Mouse (Mus musculus): ENCODE results near the gene Fbn1.

The Fbn1 gene

DNA sequence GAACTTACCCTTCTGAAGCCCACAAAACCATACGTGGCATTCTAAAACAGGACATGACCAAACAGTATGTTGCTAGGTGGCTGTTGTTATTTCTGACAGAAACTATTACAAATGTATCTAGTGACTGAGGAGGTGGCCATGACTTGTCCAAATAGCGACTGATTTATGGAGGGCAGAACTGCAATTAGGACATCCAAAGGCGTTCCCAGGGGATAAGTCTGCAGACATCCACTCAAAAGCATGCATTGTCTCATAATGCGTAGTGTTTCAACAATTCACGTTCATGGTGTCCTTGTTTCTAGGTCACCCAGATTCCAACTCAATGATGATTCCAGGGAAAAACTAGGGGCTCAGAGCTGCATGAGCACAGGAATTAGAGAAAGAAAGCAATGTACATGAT is 53.0 kb downstream of the Fbn1 start:
- no peak for DNase-seq

DNA sequence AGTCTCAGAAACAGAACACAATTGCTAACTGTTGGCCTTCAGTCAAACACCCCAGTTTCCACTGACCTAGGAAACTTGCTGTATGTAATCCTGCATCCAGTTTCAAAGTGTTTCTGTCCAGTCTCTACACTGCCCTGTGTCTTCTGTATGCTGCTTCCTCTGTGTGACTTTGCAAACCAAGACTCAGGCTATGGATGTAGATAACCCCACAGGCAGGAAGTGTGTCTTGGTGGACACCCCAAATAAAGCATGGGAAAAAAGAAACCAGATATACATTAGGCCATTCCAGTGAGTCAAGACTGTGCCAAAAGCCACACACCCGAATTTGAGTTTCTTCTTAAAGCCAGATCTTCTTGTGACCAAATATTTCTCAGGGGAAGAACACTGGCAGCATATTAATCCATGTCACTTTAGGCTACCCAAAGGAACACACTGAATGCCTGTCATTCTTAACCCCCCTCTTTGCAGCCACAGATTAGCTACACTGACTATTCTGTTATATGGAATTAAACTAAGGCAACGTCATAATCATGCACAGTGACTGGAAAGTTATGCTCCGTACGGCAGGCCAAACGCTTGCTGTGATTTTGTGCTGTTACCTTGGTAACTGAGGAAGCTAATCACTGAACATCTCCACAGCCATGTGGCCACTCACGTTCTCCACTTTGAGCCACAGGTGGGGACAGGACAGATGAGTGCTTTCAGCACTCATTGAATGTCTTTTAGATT is 55.3 kb downstream of the Fbn1 start:
- DNase-seq, result no peak

DNA sequence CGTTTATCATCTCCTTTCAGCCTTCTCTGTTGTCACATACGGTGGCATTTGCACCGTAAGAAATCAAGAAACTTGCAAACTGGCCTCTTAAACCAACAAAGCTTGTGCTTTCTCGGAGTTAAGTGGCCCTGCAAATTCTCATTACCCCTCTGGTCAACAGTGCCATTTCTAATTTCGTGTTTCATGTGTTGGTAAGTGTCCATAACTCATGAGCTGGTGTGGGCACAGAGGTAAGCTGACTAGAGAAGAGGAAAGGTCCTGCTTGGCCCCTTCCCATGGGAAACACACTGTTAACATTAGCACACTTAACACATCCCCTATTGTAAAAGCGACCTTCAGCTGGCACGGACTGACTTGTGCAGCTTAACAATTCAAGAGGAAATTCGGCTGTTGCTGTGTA is 58.4 kb downstream of the Fbn1 start:
- no peak for DNase-seq

DNA sequence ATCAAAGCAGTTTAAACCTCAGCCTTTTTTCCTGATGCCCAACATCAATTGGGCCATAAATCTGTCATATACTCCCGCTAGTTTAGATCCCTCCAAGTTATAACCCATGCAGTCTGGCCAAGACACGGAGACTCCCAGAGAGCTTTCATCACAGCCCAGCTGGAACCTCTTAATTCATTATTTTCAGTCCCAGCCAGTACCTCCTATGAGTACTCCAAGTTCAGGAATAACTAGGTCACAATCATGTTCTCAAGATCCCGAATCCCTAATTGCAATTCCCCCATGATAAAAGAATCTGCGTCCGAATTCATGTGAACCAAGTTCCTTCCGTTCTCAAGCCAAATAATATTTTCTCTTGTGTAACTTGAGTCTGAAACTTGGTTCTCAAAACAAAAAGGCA is 58.9 kb downstream of the Fbn1 start:
- DNase-seq, result no peak

DNA sequence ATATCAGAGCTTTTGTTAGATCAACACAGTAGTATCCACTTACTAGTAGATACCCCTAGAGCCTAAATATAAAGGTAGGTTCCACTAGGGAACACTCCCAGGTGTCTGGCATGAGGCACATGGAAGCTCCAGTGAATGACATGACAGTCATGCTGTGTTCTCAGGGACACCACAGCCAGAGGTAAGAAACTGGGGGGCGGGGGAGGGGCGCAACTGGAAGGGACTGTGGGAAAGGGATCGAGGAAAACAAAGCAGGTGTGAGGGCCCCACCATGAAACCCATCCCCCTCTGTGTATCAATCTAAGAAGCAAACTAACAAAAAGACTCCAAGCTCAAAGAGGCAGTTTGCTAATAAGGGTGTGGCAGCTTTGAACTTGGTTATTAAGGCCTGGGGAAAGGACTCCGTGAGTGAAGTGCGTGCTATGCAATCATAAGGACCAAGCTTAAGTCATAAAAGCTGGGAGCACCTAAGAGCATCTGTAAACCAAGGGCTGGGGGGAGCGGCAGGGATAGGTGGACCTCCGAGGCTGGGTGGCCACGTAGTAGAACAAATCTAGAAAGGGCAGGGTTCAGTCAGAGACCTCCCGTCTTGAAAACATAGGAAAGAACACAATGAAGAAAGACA is 60.4 kb downstream of the Fbn1 start:
- DNase-seq, result no peak

DNA sequence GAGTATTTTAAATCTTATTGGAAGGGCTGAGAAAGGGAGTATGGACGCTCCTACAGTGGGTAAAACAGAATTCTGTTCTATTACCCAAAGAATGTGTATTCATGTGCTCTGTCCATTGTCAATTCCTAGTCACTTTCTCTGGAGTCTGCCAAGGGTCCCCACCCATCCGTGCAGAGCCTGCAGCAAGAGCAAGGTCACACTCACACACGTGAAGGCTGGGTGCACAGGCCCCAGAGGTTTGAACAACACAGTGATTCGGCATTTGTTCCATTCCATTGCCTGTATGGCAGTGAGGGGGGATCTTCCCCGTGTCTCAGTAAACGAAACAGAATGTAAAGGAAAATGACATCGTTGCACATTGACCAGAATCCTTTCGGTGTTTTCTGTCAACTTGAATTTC is 69.4 kb downstream of the Fbn1 start:
- DNase-seq, result no peak

DNA sequence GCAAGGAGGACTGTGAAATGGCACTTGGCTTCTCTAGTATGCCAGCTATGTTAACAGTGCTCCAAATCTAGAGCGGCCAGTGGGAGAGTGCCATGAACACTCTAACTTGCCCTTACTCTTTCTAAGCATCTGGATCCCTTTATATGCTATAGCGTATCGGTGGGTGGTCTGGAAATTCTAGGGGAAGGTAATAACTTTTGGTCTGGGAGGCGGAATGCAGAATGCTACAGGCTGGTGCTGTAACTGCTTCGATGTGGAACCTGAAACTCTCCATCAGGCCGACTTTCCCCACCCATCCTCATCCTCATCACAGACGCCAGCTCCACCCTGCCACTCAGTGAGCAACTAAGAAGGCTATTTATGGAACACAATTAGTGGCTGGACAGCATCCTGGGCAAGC is 71.6 kb downstream of the Fbn1 start:
- no peak for DNase-seq

DNA sequence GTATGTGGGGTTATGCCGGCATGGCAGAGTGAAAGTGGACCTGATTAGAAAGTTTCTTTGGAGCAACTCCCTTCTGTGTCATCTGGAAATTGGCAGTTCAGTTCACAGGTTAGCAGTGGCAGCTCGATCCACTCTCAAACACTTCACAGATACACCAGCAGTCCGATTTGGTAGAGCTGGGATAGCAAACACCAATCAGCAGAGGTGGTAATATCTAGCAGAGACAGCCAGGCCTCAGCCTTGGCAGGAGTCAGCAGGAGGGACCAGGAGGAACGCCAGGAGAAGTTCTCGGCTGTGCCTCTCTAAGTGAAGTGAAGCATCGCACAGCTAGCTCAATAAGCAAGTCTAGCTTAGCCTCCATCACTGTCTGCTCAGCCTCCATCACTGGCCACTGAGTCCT is 74.3 kb downstream of the Fbn1 start:
- no peak for DNase-seq

DNA sequence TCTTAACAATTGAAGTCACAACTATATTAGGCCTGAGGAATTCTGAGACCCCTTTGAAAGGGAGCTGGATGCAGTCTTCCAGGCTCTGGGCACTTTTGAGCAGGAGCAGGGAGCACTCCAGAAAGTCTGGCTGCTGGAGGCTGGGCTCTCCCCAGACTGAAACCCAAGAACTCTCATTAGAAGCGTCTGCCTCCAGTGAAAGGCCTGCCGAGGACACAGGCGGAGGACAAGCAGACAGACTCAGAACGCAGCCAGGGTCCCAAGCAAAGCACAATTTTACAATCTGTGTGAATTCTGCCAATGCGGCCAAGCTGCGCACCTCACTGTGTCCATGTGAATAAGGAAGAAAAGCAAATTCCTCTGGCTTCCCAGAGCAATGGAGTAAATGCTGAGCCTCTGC is 76.3 kb downstream of the Fbn1 start:
- DNase-seq, result no peak

DNA sequence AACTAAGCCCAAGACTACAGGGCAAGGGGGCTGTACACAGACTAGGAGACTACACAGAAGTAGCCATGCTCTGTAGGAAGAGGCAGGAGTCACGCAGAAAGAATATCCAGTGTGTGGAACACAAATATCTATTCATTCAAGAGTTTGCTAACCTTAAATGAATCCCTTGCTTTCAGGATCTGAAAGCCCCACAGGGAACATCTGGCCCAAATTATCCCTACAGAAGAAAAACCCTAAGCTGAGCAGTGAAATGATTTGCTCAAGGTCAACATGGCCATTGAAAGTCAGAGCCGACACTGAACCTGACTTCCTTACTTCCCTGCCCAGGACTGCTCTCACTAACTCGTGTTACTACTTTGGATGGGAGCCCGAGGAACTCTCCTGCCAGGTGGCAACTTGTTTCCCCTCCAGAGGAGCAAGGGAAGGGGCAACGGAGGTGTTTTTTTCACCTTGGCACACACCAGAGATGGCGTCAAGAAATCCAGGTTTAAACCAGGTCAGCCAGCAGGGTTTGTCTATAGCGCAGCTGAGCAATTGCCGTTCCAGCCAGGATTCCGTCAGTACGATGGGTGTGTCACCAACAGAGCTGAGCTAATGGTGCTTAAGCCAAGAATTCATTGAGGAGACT is 78.9 kb downstream of the Fbn1 start:
- DNase-seq, result no peak

DNA sequence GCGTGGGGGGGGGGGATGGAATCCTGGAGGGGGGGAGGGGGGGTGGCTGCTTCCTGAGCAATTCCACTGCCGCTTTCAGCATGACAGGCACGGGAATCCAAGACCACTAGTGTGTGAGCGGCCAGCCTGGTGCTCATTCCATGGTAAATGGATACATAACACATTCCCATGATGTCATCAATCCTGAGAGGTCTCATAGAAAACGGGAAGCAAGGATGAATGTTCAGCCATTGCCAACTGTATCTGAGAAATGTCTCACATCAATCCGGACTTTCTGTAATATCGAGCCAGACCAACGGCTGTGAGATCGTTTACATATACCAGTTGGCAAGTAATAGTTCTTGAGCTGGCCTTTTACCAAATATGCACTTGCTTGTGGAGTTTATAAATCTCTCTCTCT is 87.2 kb downstream of the Fbn1 start:
- no peak for DNase-seq

DNA sequence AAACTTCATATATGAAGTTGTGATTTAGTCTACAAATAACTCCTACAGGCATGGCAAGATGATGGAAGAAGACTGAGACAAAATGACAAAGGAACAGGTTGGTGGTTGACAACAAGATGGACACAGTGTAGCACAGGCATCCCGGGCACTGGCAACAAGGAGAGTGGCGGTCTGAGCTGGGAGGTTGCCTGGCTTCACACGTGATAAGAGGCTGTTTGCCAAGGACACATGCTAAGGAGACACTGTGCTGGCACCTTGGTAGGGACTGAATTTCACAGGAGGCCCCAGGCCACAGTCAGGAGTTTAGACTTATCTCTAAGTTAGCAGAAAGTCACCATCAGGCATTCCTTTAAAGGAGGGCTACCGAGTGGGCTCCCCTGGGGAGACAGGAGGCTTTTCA is 88.1 kb downstream of the Fbn1 start:
- no peak for DNase-seq

DNA sequence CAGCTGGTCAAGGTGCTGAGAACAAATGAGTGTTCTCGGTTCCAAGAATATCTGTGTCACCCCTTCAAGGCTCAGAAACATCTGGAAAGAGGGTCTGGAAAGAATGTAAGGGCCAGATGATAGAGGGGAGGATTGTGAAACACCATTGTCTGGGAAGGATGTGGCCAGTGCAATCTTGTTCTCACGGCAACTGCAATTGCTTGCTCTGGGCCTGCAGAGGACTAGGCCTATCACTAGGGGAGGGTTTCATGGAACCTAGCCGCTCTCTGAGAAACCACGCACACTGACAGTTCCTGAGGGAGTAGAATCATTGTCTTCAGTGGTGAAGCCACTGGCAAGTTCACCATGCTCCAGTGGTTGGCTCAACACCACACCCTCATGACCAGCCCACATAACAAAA is 89.2 kb downstream of the Fbn1 start:
- no peak for DNase-seq

DNA sequence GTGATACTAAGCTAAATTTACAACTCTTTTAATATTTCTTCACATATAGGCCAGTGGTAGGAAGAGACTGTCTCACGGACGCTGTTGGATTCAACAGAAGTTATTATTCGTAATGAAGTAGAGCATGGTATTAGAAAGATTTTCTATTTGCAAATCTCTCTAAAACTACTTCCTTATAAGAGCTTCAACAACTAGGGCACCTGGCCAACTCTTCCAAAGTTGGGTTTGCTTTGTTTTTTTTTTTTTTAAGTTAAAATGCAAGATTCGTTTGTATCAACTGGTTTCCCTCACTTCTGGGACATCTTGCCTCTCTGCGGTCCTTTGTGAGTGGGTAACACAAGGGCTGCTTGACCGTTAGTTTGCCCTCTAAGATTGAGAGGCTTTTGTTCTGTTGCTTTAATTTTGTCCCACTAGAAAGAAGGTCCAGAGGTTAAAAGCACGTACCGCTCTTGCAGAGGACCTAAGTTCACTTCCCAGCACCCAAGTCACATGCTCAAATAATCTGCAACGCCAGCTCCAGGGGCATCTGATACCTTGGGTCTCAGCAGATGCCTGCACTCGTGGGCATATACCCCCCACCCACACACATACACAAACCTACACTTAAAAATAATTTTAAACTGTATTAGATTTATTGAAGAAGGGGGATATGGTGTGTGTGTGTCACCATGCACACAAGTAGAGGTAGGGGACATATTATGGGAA is 91.1 kb downstream of the Fbn1 start:
- no peak for DNase-seq

DNA sequence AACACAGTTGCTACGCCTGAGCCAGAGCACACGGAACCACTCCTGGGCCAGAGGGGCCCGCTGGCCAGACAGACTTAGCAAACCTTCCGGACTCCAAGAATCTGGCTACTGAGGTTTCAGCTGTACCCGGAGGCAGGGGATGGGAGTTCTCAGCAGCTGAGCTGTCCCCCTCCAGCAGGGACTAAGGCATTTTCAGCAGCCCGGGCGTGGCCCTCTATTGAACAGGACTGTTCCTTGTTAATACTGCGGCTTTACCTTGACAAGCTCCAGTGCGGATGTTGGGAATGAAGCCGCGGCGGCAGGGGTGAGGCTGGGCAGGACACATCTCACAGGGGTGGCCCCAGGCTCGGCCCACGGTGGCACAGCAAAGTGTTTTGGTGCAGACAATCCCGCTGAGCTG is 95.4 kb downstream of the Fbn1 start:
- no peak for DNase-seq

DNA sequence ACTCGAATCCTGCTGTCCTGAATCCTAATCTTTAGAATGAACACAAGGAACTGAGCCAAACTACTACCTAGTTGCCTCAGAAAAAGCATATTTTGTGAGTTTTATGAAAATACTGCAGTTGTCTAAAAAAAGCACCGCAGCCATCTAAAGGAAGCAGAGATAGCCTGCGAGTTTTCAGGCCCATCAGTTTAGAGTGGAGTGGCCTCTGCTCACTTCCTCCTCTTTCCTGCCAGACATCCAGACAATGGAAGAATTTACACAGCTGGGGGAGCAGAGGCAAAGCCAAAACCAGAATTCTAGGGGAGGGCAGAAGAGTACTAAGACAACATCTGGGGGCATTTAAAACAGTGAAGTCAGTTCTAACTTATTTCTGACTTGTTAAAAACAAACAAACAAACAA is 96.0 kb downstream of the Fbn1 start:
- DNase-seq, result no peak

DNA sequence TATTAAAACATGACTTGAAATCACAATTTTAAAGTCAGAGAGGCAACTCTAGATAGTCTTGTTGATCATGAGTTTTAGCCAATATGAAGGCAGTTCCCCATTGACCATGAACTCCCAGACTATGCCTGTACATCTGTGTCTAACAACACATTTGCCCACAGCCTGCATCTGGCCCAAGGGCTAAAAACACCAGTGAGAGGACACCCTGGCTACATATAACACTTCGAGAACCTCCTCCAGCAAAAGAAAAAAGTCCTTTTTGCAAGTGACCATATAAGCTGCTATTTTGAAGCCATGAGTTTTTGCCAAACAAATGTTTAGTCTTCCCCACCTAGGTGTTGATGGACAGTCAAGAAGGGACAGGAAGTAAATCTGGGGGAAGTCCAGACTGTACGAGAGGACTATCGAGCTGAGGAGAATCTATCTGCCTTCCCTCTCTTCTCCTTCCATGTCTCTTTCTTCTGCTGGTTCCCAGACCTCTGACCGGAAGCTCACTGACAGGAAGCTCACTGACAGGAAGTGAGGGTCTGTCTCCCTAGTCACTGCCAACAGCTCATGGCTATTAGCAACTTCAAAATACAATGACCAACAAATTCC is 103.2 kb downstream of the Fbn1 start:
- no peak for DNase-seq

DNA sequence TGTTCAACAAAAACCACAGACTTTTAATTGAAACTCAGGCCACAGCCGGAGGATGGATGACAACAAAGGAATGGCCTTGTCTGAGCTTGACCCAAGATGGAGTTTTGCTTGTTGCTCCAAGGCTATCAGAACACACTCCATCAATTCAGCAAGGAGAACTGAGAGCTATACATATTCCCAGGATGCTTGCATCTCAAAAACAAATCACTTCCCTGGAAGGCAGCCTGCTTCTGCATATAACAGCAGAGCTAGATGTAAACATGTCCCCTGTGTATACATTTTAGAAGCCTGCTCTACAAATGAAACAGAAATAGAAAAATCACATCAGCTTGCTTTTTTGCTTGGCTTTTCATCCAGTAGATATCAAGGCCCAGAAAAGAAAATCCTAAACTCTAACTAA is 105.5 kb downstream of the Fbn1 start:
- DNase-seq, result no peak

DNA sequence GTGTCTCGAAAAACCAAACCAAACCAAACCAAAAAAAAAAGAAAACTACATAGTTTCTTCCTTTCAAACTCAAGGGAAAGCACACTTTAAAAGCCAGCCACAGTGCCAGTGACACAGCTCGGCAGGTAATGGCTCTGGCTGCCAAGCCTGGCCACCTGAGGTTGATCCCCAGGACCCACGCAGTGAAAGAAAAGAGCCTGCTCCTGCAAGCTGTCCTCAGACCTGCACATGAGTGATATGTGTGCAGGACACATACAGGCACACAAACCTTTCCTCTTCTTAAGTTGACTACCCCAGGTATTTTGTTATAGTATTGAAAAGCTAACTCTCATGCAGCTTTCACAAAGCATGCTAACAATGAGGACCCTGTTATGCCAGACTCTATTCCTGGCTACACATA is 107.7 kb downstream of the Fbn1 start:
- DNase-seq, result no peak

DNA sequence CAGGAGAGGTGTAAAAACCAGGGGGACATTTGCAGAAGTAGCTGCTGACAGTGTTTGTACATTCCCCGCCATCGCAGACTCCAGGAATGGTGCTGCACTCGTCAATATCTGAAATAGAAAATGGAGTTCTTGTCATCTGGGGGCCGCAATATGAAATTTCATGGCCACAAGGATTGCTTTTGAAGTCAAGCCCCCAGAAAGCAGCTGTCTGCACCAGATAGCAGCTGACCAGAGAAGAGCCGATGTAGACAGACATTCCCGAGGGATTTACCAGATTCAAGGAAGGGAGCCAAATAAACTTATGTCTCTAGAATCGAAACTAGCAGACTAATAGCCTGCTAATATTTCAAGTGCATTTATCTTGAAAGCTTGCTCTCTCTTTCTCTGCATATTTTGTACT is 110.0 kb downstream of the Fbn1 start:
- DNase-seq, result no peak

DNA sequence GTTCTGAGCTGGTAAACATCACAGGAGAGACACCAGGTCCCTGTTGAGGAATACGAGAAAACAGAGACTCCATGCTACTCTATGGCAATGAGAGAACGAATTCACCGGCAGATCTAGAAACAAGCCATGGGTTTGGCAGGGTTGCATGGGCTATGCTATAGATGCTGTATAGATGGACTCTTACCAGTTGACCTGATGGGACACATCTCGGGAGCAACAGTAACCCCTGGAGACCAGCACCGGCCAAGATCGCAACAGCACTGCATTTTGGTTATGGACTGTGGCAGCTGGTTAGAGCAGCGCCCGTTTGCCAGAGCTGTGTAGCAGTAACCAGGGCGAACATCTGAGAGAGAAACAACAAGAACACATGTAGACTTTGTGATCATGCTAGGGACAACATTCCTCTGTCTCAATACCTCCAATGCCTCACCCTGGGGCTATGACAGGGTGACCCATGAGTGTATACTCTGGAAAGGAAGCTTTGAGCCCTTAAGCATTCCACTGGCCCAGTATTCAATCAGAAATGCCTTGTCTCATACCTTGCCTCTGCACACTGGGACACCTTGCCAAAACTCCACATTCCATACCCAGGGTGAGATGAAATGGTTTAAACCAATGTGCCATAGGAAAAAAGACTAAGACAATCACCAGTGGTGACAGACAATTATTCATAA is 113.2 kb downstream of the Fbn1 start:
- no peak for DNase-seq

DNA sequence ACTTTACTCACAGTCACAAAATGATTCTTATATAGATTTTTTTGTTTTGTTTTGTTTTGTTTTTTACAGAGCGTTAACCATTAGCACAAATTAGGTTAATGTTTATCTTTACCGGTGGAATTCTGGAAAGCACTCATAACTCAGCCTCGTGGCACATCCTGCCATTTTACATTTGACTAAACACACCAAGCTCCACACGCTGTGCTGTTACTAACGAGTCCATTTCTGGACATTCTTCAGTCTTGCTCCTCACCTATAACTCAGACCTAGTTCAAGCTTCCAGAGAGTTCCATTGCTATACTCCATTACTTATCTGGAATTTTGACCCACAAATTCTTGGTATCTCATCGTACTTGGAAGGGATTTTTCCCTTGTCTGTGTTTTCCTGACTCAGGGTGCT is 116.2 kb downstream of the Fbn1 start:
- no peak for DNase-seq

DNA sequence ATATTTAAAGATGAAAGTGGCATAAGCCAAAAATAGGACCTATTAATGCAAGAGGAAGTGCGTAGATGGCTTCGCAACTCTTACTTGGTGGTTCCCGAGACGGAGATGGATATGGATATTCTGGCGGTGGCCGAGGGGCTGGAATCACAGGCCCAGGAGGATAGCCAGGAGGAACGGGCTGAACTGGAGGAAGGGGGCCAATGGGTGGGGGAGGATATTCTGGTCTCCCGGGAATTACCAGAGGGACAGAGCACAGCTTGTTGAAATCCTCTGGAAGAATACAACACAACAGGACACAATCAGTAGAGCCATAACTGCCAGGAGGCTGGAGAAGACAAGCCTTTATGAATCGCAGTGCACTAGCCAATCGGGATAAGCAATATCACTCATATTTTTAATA is 118.0 kb downstream of the Fbn1 start:
- no peak for DNase-seq
